ENCODE assay signal across 8 mouse cellular contexts in the genomic region with DNA sequence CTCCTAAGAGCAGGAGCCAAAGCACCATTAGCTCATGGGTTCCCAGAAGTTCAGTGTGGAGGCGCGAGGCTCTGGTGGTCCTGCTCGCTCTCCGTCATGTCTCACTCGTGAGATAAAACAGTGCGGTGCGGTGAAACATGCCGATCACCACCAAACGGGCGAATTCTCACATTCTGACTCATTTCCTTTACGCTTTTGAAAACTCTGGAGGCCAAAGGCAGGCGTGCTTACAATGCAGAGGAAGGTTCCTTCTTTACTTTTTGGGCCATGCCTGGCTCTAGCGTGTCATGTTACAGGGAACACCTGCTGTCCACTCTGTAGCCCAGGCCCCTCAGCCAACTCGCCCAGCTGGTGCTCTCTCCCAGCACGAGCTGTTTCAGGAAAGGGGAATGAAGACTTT.
DNase-seq lines count a peak whose midpoint lies in the region; ATAC-seq lines count a peak whose summit lies in the region.

No protein-coding gene starts in this region.

- H3K27ac ChIP-seq in embryonic facial prominence, embryonic 13.5 days: no peak overlapping the region
- H3K27ac ChIP-seq in midbrain, embryonic 12.5 days (replicated peaks): 0 out of 2 replicates have a peak overlapping the region, but pooled peaks have one; percentile 20

- H3K9ac ChIP-seq in embryonic facial prominence, embryonic 13.5 days: no peak overlapping the region
- no peak overlapping the region for H3K9ac ChIP-seq in midbrain, embryonic 12.5 days (replicated peaks)

- no peak overlapping the region for H3K4me3 ChIP-seq in embryonic facial prominence, embryonic 13.5 days
- H3K4me3 ChIP-seq in midbrain, embryonic 12.5 days: no peak overlapping the region

- ATAC-seq in embryonic facial prominence, embryonic 13.5 days (ENCODE audit: insufficient number of reproducible peaks, insufficient read depth, low FRiP score, low TSS enrichment, low read depth): peak; percentile 74; the same call in 1 of the 2 replicates
- peak; percentile 60; the same call in 1 of the 2 replicates for ATAC-seq in midbrain, embryonic 12.5 days (ENCODE audit: low FRiP score, low read depth)
- ATAC-seq in activated CD4-positive, CD25-positive, alpha-beta regulatory T cell, adult 4 months: no peak

- no peaks in the 10 kb centered on the region for H3K36me3 ChIP-seq in embryonic facial prominence, embryonic 13.5 days
- H3K36me3 ChIP-seq in midbrain, embryonic 12.5 days: no peaks in the 10 kb centered on the region

- H3K27me3 ChIP-seq in embryonic facial prominence, embryonic 13.5 days: peaks cover 8% of the 10 kb centered on the region
- H3K27me3 ChIP-seq in midbrain, embryonic 12.5 days: no peaks in the 10 kb centered on the region

- 23% methylated on average over 15 of the region's 15 CpGs for WGBS in embryonic facial prominence, embryonic 13.5 days
- 28% methylated on average over 15 of the region's 15 CpGs for WGBS in midbrain, embryonic 12.5 days

- no peaks in the 10 kb centered on the region for H3K9me3 ChIP-seq in embryonic facial prominence, embryonic 13.5 days
- H3K9me3 ChIP-seq in midbrain, embryonic 12.5 days: no peaks in the 10 kb centered on the region

- H3K4me1 ChIP-seq in embryonic facial prominence, embryonic 13.5 days: peaks cover 9% of the 10 kb centered on the region
- H3K4me1 ChIP-seq in midbrain, embryonic 12.5 days: peaks cover 10% of the 10 kb centered on the region

- peak; percentile 35 to 45 for DNase-seq in kidney, postnatal 4 days
- no peak for DNase-seq in kidney, adult 9 months
- DNase-seq in heart, postnatal 14 days: peak; percentile 36 to 47
- no peak for DNase-seq in spleen, postnatal 36 days (ENCODE audit: low spot score in 2 of 2)
- no peak for DNase-seq in frontal cortex, adult 2 months (ENCODE audit: extremely low spot score in 1 of 2, low spot score in 1 of 2)

- intact Hi-C loops in heart, postnatal 14 days (cut with DNase I): no loop called here

- H3K4me2 ChIP-seq in embryonic facial prominence, embryonic 13.5 days: peak overlapping the region; percentile 27
- peak overlapping the region; percentile 21 for H3K4me2 ChIP-seq in midbrain, embryonic 12.5 days (replicated peaks)

Comparison
In these comparisons a context has a peak if more than half of its experiments do, and no peak if none do; other contexts are left out.
1. DNase-seq: peak in kidney, postnatal 4 days (2 of 2) and heart, postnatal 14 days (2 of 2); none in kidney, adult 9 months (single experiment), spleen, postnatal 36 days (0 of 2) and frontal cortex, adult 2 months (0 of 2).